13 mouse cellular contexts compared by ENCODE assay signal in the genomic region with DNA sequence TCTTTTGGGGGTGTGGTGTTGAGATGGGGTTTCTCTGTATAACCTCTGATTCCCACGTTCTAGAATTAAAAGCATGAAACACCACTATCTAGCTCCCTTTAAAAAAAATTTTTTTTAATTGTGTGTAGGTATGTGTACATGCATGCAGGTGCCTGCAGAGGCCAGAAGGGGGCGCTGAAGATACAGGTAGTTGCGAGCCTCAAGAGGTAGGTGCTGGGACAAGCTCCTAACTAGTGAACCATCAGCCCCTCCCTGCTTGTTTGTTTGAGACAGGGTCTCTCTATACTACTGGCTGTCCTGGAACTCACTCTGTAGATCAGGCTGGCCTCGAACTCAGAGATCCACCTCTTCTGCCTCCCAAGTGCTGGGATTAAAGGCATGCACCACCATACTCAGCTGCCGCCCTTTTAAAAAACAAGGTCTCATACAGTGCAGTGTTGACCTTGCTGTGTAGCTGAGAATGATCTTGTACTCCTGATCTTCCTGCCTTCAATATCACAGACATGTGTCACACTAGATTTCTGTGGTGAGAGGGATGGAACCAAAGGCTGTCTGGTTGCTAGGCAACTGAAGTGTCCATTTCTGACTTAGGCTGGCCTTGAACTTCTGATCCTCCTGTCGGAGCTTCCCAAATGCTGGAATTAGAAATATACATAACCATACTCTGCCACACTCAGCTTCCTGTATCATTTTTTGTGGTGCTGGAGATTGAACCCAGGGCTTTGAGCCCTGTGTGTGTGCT. TPM values are rescaled to one million over a fixed set of nuclear protein-coding genes. Genes with fewer than 3 reads are reported as not detected.
DNase-seq lines count a peak whose midpoint lies in the region; ATAC-seq and TF ChIP-seq lines count a peak whose summit lies in the region.
"Had no signal": no experiment of that assay in that cellular context is flagged by ENCODE, and none has a peak within 500 bp of the region (broad histone marks: within the 10 kb centered on the region; RNA-seq: fewer than 3 reads in every experiment).

No protein-coding gene starts in this region.

- TF ChIP-seq RAD21 in CH12.LX (IDR thresholded peaks at IDR 0.05; ENCODE audit: low read depth, low read length) = peak; percentile 24

- TF ChIP-seq CTCF in CH12.LX (conservative IDR thresholded peaks at IDR 0.05 in 1 of 2, IDR thresholded peaks at IDR 0.05 in 1 of 2; ENCODE audit: low read depth in 2 of 2, low read length in 2 of 2) = peak; percentile 19 to 65; a peak in 3 of 4 replicates

- H3K4me1 ChIP-seq in CH12.LX (ENCODE audit: control insufficient read depth in 1 of 2, insufficient read depth in 2 of 2) = peaks cover 0 to 14% of the 10 kb centered on the region in 2 experiments; a peak in 2 of 4 replicates

- H3K9me3 ChIP-seq in CH12.LX (replicated peaks; ENCODE audit: low read length) = no peaks in the 10 kb centered on the region
- H3K9me3 ChIP-seq: embryonic facial prominence, embryonic 13.5 days; heart, embryonic 10.5 days; liver, embryonic 15.5 days; neural tube, embryonic 13.5 days had no signal

- no peak overlapping the region for H3K9ac ChIP-seq in CH12.LX (ENCODE audit: insufficient read depth, low read depth)
- H3K9ac ChIP-seq: embryonic facial prominence, embryonic 13.5 days; liver, embryonic 15.5 days; neural tube, embryonic 13.5 days had no signal

- in situ Hi-C loops in CH12.LX (cut with MboI; ENCODE audit: low pct_ligation_motif_present, low pct_unique_long_range_greater_than_20kb, low sequenced_read_pairs) = no loop called here

- H3K4me3 ChIP-seq in CH12.LX (replicated peaks in 1 of 3; ENCODE audit: low read depth in 2 of 3, low read length in 2 of 3, poor library complexity in 1 of 3) = no peak overlapping the region
- H3K4me3 ChIP-seq: embryonic facial prominence, embryonic 13.5 days; heart, embryonic 10.5 days; liver, embryonic 15.5 days; neural tube, embryonic 13.5 days had no signal

- peak; percentile 36 for DNase-seq in kidney, postnatal 10 days
- DNase-seq in kidney, adult 8-10 months = no peak
- DNase-seq in CH12.LX (ENCODE audit: extremely low read depth) = no peak
- peak; percentile 33 for DNase-seq in T-cell, adult 2 months (ENCODE audit: low spot score)
- peak; percentile 39 for DNase-seq in lung, postnatal 36 days
- DNase-seq in cerebellum, postnatal 4 days (ENCODE audit: low spot score in 2 of 2) = no peak
- DNase-seq in yolk sac, embryonic 10.5 days (ENCODE audit: low spot score) = no peak
- DNase-seq: kidney, adult 18-20 months had no signal

- no peaks in the 10 kb centered on the region; the same call in 1 of the 2 replicates for H3K79me2 ChIP-seq in CH12.LX (replicated peaks; ENCODE audit: control insufficient read depth, extremely low read depth, insufficient read depth, poor library complexity, severe bottlenecking)

- H3K27ac ChIP-seq in CH12.LX (ENCODE audit: insufficient read depth, low read depth) = no peak overlapping the region
- H3K27ac ChIP-seq: embryonic facial prominence, embryonic 13.5 days; heart, embryonic 10.5 days; liver, embryonic 15.5 days; neural tube, embryonic 13.5 days had no signal

- TF ChIP-seq EP300 in CH12.LX (IDR thresholded peaks at IDR 0.05; ENCODE audit: low read length) = no peak

- H3K27me3 ChIP-seq in CH12.LX (replicated peaks) = no peaks in the 10 kb centered on the region
- H3K27me3 ChIP-seq: embryonic facial prominence, embryonic 13.5 days; liver, embryonic 15.5 days; neural tube, embryonic 13.5 days had no signal

- no peak for ATAC-seq in monocyte, adult 5-6 weeks (replicated peaks; ENCODE audit: insufficient number of reproducible peaks, low FRiP score, low TSS enrichment, poor library complexity, severe bottlenecking)

- dilution Hi-C loops in CH12.LX (cut with MboI; ENCODE audit: extremely low pct_ligation_motif_present, extremely low pct_unique_long_range_greater_than_20kb, low sequenced_read_pairs) = no loop called here

- H3K36me3 ChIP-seq in CH12.LX (replicated peaks in 1 of 2; ENCODE audit: control insufficient read depth in 1 of 2, insufficient read depth in 1 of 2, low read length in 1 of 2) = peaks cover 2 to 28% of the 10 kb centered on the region in 2 experiments
- H3K36me3 ChIP-seq: liver, embryonic 15.5 days had no signal

- no peak for TF ChIP-seq POLR2A in CH12.LX (IDR thresholded peaks at IDR 0.05; ENCODE audit: low read depth, low read length)

- no peak overlapping the region for H3K4me2 ChIP-seq in CH12.LX (ENCODE audit: insufficient read depth, low read depth, poor library complexity, severe bottlenecking)
- H3K4me2 ChIP-seq: embryonic facial prominence, embryonic 13.5 days; liver, embryonic 15.5 days; neural tube, embryonic 13.5 days had no signal

TF ChIP-seq in CH12.LX, 34 proteins besides CTCF, POLR2A, EP300 and RAD21:
- TF ChIP-seq ZNF384 (IDR thresholded peaks at IDR 0.05; ENCODE audit: low read depth, low read length) (peak; percentile 42), NRF1 (IDR thresholded peaks at IDR 0.05; ENCODE audit: low read depth, low read length) (no peak)

RNA-seq across cellular contexts. Expression of gene Hspb1, which starts 13.8 kb away (rescaled TPM):
- 0.97 and 1.1 TPM in 2 replicates for total RNA-seq in CH12.LX (2012; rRNA removed)
- total RNA-seq in CH12.LX (2014; rRNA removed) = 1.7 and 2.6 TPM in 2 replicates
- 3.6 and 3.8 TPM in 2 replicates for polyA plus RNA-seq in CH12.LX (2012; ENCODE audit: insufficient read length, low read depth)
- 1.9 TPM in 1 of 3 replicates, not detected in the others for total RNA-seq in monocyte, adult 5-6 weeks (2017)

RNA-seq across cellular contexts. Expression of gene Ywhag, which starts 32.9 kb away (rescaled TPM):
- total RNA-seq in CH12.LX (2012; rRNA removed) (77.3 and 89.2 TPM in 2 replicates), CH12.LX (2014; rRNA removed) (46.4 and 55.3 TPM in 2 replicates)
- 233 and 239 TPM in 2 replicates for polyA plus RNA-seq in CH12.LX (2012; ENCODE audit: insufficient read length, low read depth)
- total RNA-seq in monocyte, adult 5-6 weeks (2017) = 86.4 to 119 TPM (median 100 TPM) in 3 replicates

Comparison
In these comparisons a context has a peak if more than half of its experiments do, and no peak if none do; other contexts are left out.
1. DNase-seq: peak in kidney, postnatal 10 days (single experiment), T-cell, adult 2 months (single experiment) and lung, postnatal 36 days (single experiment); none in kidney, adult 8-10 months (0 of 2), CH12.LX (single experiment), cerebellum, postnatal 4 days (0 of 2) and yolk sac, embryonic 10.5 days (single experiment).